Mouse (Mus musculus): ENCODE results near the gene Gtf3c6.
A peak's percentile ranks its signal among the peaks of the same experiment; 100 is the strongest.

Gtf3c6 gene

GRCm38 (mm10) chr10:40257414-40258255 lies at the start of gene Gtf3c6:
TSS of gene Gtf3c6 (minus strand) at chr10:40258108.
- DNase-seq (ENCODE audit: low read depth, low spot score), result peak; percentile 95

GRCm38 (mm10) chr10:40305989-40306388 lies 48.1 kb upstream of the Gtf3c6 start:
- no peak for DNase-seq (ENCODE audit: low read depth, low spot score)

- DNase-seq (ENCODE audit: low read depth, low spot score), result peak; percentile 99
These were observed 44.5 kb upstream of the Gtf3c6 start, which contains the start of gene Amd1 for GRCm38 (mm10) chr10:40302140-40302985. TSS of gene Amd1 (minus strand) at chr10:40302186.

- DNase-seq (ENCODE audit: low read depth, low spot score), result peak; percentile 37
These were observed 43.5 kb upstream of the Gtf3c6 start for GRCm38 (mm10) chr10:40301181-40302075.

GRCm38 (mm10) chr10:40300648-40301171 lies 42.8 kb upstream of the Gtf3c6 start:
- peak; percentile 93 for DNase-seq (ENCODE audit: low read depth, low spot score)

GRCm38 (mm10) chr10:40292640-40293039 lies 34.7 kb upstream of the Gtf3c6 start:
- DNase-seq (ENCODE audit: low read depth, low spot score), result no peak

GRCm38 (mm10) chr10:40286767-40287166 lies 28.9 kb upstream of the Gtf3c6 start:
- no peak for DNase-seq (ENCODE audit: low read depth, low spot score)

GRCm38 (mm10) chr10:40285571-40285970 lies 27.7 kb upstream of the Gtf3c6 start:
- no peak for DNase-seq (ENCODE audit: low read depth, low spot score)

- no peak for DNase-seq (ENCODE audit: low read depth, low spot score)
These were observed 27.1 kb upstream of the Gtf3c6 start for GRCm38 (mm10) chr10:40284997-40285396.

- DNase-seq (ENCODE audit: low read depth, low spot score), result no peak
These were observed 26.4 kb upstream of the Gtf3c6 start for GRCm38 (mm10) chr10:40284179-40284831.

GRCm38 (mm10) chr10:40283636-40284035 lies 25.7 kb upstream of the Gtf3c6 start:
- no peak for DNase-seq (ENCODE audit: low read depth, low spot score)

- DNase-seq (ENCODE audit: low read depth, low spot score), result no peak
These were observed 23.7 kb upstream of the Gtf3c6 start for GRCm38 (mm10) chr10:40281565-40281964.

GRCm38 (mm10) chr10:40278317-40278716 lies 20.4 kb upstream of the Gtf3c6 start:
- DNase-seq (ENCODE audit: low read depth, low spot score), result no peak

- peak; percentile 17 for DNase-seq (ENCODE audit: low read depth, low spot score)
These were observed 18.1 kb upstream of the Gtf3c6 start for GRCm38 (mm10) chr10:40275991-40276390.

GRCm38 (mm10) chr10:40273938-40274337 lies 16.0 kb upstream of the Gtf3c6 start:
- DNase-seq (ENCODE audit: low read depth, low spot score), result no peak

GRCm38 (mm10) chr10:40271216-40271615 lies 13.3 kb upstream of the Gtf3c6 start:
- DNase-seq (ENCODE audit: low read depth, low spot score), result no peak

GRCm38 (mm10) chr10:40264920-40265319 lies 7.0 kb upstream of the Gtf3c6 start:
- no peak for DNase-seq (ENCODE audit: low read depth, low spot score)

- DNase-seq (ENCODE audit: low read depth, low spot score), result no peak
These were observed 5.8 kb upstream of the Gtf3c6 start for GRCm38 (mm10) chr10:40263691-40264090.

GRCm38 (mm10) chr10:40262200-40262599 lies 4.3 kb upstream of the Gtf3c6 start:
- DNase-seq (ENCODE audit: low read depth, low spot score), result no peak

GRCm38 (mm10) chr10:40260305-40260704 lies 2.4 kb upstream of the Gtf3c6 start:
- no peak for DNase-seq (ENCODE audit: low read depth, low spot score)

- no peak for DNase-seq (ENCODE audit: low read depth, low spot score)
These were observed 1.6 kb upstream of the Gtf3c6 start for GRCm38 (mm10) chr10:40259542-40259941.

All from mesoderm, embryonic 11.5 days (tissue).